Mouse (Mus musculus): ENCODE data around the gene Mprip. TPM values are rescaled to one million over a fixed set of nuclear protein-coding genes. Genes with fewer than 3 reads are reported as not detected.
"Not testable (repeated sequence)": the region's sequence is repeated elsewhere in the genome, so short reads cannot be mapped to it uniquely, and the experiment has no call there.

Gene Mprip
- polyA plus RNA-seq, 1 experiment from 2014 or later: 64.1 TPM

DNA sequence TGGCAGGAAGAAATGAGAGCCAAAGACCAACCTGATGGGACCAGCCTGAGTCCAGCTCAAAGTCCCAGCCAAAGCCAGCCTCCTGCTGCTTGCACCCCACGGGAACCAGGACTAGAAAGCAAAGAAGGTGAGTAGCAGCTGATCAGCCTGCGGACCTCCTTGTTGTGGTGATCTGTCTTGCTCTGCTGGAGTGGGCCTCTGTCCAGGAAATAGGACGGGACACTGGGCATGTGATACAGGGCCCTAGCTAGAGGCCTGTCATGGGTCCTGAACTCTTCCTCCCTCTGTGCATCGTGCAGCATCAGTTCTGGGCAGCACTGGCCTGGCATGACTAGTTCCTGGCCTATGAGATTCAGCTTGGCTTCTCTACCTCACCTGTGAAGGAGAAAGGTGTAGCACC lies 74.8 kb downstream of the Mprip start:
- not testable (repeated sequence) for H3K9ac ChIP-seq (ENCODE audit: low read depth, low read length); H3K9me3 ChIP-seq (ENCODE audit: control insufficient read depth, low read length); H3K4me3 ChIP-seq (ENCODE audit: low read length); H3K27ac ChIP-seq (ENCODE audit: low read depth, low read length); ATAC-seq (ENCODE audit: low FRiP score, low TSS enrichment); H3K4me2 ChIP-seq (replicated peaks; ENCODE audit: low read depth, low read length); H3K4me1 ChIP-seq (ENCODE audit: control insufficient read depth, insufficient read depth, low read length); H3K27me3 ChIP-seq (ENCODE audit: control insufficient read depth, insufficient read depth, low read length)
- H3K36me3 ChIP-seq (ENCODE audit: control insufficient read depth, insufficient read depth, low read length): peaks cover 54% of the 10 kb centered on the region
- 97% methylated on average over 4 of the region's 4 CpGs for WGBS

DNA sequence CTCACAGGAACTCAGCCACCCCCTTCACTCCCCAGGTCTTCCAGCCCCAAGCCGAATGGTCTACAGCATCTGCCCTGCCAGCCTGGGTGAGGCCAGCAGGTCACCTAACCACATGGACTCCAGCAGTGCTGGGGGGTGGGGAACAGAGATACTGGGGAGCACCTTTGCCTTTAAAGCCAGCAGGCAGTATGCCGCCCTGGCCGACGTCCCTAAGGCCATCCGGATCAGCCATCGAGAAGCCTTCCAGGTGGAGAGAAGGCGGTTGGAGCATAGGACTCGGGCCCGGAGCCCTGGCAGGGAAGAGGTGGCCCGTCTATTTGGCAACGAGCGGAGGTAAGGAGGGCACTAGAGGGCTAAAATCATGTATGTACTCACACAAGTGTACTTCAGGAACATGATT lies 76.1 kb downstream of the Mprip start:
- Histone ChIP-seq H3K4me1 (ENCODE audit: control insufficient read depth, insufficient read depth, low read length) (0 out of 2 replicates have a peak, but pooled peaks cover 4% of the 10 kb centered on the region), H3K27ac (ENCODE audit: low read depth, low read length) (no peak overlapping the region), H3K36me3 (ENCODE audit: control insufficient read depth, insufficient read depth, low read length) (peaks cover 68% of the 10 kb centered on the region), H3K9me3 (ENCODE audit: control insufficient read depth, low read length) (no peaks in the 10 kb centered on the region), H3K4me2 (replicated peaks; ENCODE audit: low read depth, low read length) (no peak overlapping the region), H3K27me3 (ENCODE audit: control insufficient read depth, insufficient read depth, low read length) (no peaks in the 10 kb centered on the region), H3K4me3 (ENCODE audit: low read length) (no peak overlapping the region), H3K9ac (ENCODE audit: low read depth, low read length) (no peak overlapping the region)
- ATAC-seq (ENCODE audit: low FRiP score, low TSS enrichment): no peak
- 93% methylated on average over 12 of the region's 12 CpGs for WGBS

DNA sequence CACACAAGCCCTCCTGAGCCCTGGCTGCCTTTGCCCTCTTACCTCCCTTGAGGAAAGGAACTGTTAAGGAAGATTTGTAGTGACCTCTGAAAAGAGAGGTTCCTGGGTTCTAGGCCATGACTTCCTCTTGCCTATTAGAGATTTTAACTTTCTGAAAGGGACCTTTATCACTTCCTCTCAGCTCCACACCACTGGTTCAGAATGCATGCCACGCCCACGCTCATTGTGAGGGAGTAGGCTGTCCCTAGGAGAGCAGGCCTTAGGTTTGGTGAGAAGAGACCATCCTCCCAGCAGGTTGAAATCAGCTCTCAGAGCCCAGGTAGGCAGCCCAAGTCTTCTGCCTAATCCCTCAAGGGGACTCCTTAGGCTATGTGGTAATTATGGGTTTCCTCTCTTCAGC lies 78.9 kb downstream of the Mprip start:
- H3K4me2 ChIP-seq (replicated peaks; ENCODE audit: low read depth, low read length): no peak overlapping the region
- no peak for ATAC-seq (ENCODE audit: low FRiP score, low TSS enrichment)
- no peaks in the 10 kb centered on the region for H3K27me3 ChIP-seq (ENCODE audit: control insufficient read depth, insufficient read depth, low read length)
- H3K9ac ChIP-seq (ENCODE audit: low read depth, low read length): no peak overlapping the region
- no peaks in the 10 kb centered on the region for H3K4me1 ChIP-seq (ENCODE audit: control insufficient read depth, insufficient read depth, low read length)
- no peak overlapping the region for H3K27ac ChIP-seq (ENCODE audit: low read depth, low read length)
- peaks cover 91% of the 10 kb centered on the region for H3K36me3 ChIP-seq (ENCODE audit: control insufficient read depth, insufficient read depth, low read length)
- WGBS: 87% methylated on average over 2 of the region's 2 CpGs
- H3K9me3 ChIP-seq (ENCODE audit: control insufficient read depth, low read length): no peaks in the 10 kb centered on the region
- H3K4me3 ChIP-seq (ENCODE audit: low read length): no peak overlapping the region

DNA sequence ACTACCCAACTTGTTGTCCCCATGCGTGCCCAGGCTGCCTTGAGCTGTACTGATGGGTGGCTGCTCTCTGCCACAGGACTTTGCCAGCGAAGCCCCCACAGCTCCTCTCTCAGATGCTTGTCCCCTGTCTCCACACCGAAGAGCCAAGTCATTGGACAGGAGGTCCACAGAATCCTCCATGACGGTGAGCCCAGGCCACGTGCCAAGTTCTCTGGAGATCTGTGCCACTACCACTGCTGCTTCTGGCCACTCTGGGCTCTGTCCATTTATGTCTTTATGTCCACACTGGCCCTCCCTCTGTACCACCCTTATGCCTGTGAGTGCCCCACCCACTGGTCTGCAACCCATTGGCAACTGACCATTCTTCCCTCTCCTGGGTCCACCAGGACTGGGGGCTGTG lies 80.8 kb downstream of the Mprip start:
- H3K4me3 ChIP-seq (ENCODE audit: low read length): no peak overlapping the region
- no peak for ATAC-seq (ENCODE audit: low FRiP score, low TSS enrichment)
- H3K4me2 ChIP-seq (replicated peaks; ENCODE audit: low read depth, low read length): no peak overlapping the region
- no peak overlapping the region for H3K27ac ChIP-seq (ENCODE audit: low read depth, low read length)
- H3K27me3 ChIP-seq (ENCODE audit: control insufficient read depth, insufficient read depth, low read length): no peaks in the 10 kb centered on the region
- H3K36me3 ChIP-seq (ENCODE audit: control insufficient read depth, insufficient read depth, low read length): peaks cover 80% of the 10 kb centered on the region
- H3K4me1 ChIP-seq (ENCODE audit: control insufficient read depth, insufficient read depth, low read length): no peaks in the 10 kb centered on the region
- WGBS: 96% methylated on average over 5 of the region's 5 CpGs
- H3K9ac ChIP-seq (ENCODE audit: low read depth, low read length): no peak overlapping the region
- H3K9me3 ChIP-seq (ENCODE audit: control insufficient read depth, low read length): no peaks in the 10 kb centered on the region

DNA sequence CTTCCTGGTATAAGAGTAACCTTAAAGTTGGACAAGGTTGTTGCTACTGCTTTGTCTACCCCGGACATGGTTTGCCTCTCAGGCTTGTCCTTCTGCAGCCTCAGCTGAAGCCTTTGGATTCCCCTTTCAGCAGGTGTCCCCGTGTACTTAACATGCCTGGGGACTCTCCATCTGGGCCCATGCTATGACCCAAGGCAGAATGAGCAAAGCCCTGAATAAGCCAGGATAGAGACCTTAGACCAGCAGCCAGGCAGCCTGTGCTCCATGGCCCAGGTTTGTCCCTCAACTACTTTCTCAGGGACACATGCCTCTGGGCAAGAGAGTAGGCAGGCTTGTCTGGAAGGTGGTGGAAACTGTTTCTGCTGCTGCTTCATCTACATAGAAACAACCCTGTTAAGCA lies 82.2 kb downstream of the Mprip start:
- H3K9me3 ChIP-seq (ENCODE audit: control insufficient read depth, low read length): no peaks in the 10 kb centered on the region
- WGBS: 97% methylated on average over 2 of the region's 2 CpGs

DNA sequence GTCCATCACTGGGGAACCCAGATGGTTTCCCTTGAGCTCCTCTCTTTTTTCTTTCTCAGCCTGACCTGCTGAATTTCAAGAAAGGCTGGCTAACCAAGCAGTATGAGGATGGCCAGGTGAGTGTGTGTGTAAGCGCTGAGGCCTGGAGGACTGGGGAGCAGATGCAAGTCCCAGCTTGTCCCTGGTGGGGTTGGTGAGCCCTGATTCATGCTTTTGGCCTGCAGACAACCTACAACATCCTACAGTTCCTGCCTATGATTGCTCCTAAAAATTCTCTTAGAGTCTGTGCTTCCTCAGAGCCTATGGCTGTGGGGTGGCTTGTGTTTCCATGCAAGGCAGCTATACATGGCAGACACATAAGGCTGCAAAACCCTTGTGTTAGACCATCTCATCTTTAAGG lies 82.6 kb downstream of the Mprip start:
- H3K9ac ChIP-seq (ENCODE audit: low read depth, low read length): no peak overlapping the region
- H3K36me3 ChIP-seq (ENCODE audit: control insufficient read depth, insufficient read depth, low read length): peaks cover 69% of the 10 kb centered on the region
- H3K27ac ChIP-seq (ENCODE audit: low read depth, low read length): no peak overlapping the region
- no peaks in the 10 kb centered on the region for H3K27me3 ChIP-seq (ENCODE audit: control insufficient read depth, insufficient read depth, low read length)
- H3K9me3 ChIP-seq (ENCODE audit: control insufficient read depth, low read length): no peaks in the 10 kb centered on the region
- WGBS: 97% methylated on average over 1 of the region's 1 CpGs
- no peaks in the 10 kb centered on the region for H3K4me1 ChIP-seq (ENCODE audit: control insufficient read depth, insufficient read depth, low read length)
- H3K4me3 ChIP-seq (ENCODE audit: low read length): no peak overlapping the region
- no peak for ATAC-seq (ENCODE audit: low FRiP score, low TSS enrichment)
- H3K4me2 ChIP-seq (replicated peaks; ENCODE audit: low read depth, low read length): no peak overlapping the region

More for the DNA sequence above, 82.2 kb downstream of the Mprip start:
- no peaks in the 10 kb centered on the region for H3K4me1 ChIP-seq (ENCODE audit: control insufficient read depth, insufficient read depth, low read length)
- no peak overlapping the region for H3K9ac ChIP-seq (ENCODE audit: low read depth, low read length)
- ATAC-seq (ENCODE audit: low FRiP score, low TSS enrichment): no peak
- no peak overlapping the region for H3K4me3 ChIP-seq (ENCODE audit: low read length)
- no peaks in the 10 kb centered on the region for H3K27me3 ChIP-seq (ENCODE audit: control insufficient read depth, insufficient read depth, low read length)
- no peak overlapping the region for H3K4me2 ChIP-seq (replicated peaks; ENCODE audit: low read depth, low read length)
- peaks cover 70% of the 10 kb centered on the region for H3K36me3 ChIP-seq (ENCODE audit: control insufficient read depth, insufficient read depth, low read length)
- no peak overlapping the region for H3K27ac ChIP-seq (ENCODE audit: low read depth, low read length)

DNA sequence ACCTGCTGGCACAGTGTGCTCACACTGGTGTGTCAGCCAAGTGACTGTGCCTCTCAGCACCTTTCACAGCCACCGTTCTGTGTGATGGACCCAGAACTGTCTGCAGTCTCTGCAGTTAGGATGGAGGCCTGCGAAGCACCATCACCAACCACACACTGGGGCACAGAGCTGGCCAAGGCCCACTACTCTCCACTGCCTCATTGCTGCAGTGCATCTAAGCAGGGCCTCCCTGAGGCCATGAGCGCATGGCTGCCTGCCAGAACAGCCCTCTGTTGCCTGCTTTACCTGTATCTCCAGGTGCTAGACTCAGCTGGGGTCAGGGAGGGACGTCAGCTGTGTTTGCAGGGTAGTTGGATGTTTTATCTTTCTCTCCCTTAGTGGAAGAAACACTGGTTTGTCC lies 83.3 kb downstream of the Mprip start:
- Histone ChIP-seq H3K9ac (ENCODE audit: low read depth, low read length) (no peak overlapping the region), H3K36me3 (ENCODE audit: control insufficient read depth, insufficient read depth, low read length) (peaks cover 71% of the 10 kb centered on the region), H3K4me2 (replicated peaks; ENCODE audit: low read depth, low read length) (no peak overlapping the region), H3K9me3 (ENCODE audit: control insufficient read depth, low read length) (no peaks in the 10 kb centered on the region), H3K4me3 (ENCODE audit: low read length) (no peak overlapping the region), H3K27ac (ENCODE audit: low read depth, low read length) (no peak overlapping the region), H3K27me3 (ENCODE audit: control insufficient read depth, insufficient read depth, low read length) (no peaks in the 10 kb centered on the region), H3K4me1 (ENCODE audit: control insufficient read depth, insufficient read depth, low read length) (no peaks in the 10 kb centered on the region)
- 94% methylated on average over 4 of the region's 4 CpGs for WGBS
- ATAC-seq (ENCODE audit: low FRiP score, low TSS enrichment): no peak

DNA sequence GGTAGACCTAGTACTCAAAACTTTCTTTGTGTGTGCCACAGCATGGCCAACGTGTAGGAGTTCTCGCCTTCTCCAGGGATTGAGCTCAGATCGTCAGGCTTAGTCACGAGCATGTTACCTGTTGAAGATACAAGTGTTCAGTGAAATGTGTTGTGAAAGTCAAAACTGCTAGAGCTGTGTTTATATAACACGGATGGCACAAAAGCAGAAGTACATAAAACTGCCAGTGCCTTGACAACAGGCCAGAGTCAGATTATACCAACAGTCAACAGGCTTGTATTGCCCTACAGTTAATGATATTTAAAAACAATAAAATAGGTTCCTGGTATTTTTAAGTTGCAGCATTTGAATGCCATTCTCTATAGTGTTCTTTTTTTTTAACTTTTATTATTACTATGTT lies 84.7 kb downstream of the Mprip start:
- peaks cover 72% of the 10 kb centered on the region for H3K36me3 ChIP-seq (ENCODE audit: control insufficient read depth, insufficient read depth, low read length)
- H3K9me3 ChIP-seq (ENCODE audit: control insufficient read depth, low read length): no peaks in the 10 kb centered on the region
- H3K4me1 ChIP-seq (ENCODE audit: control insufficient read depth, insufficient read depth, low read length): no peaks in the 10 kb centered on the region
- no peak overlapping the region for H3K9ac ChIP-seq (ENCODE audit: low read depth, low read length)
- no peak overlapping the region for H3K4me2 ChIP-seq (replicated peaks; ENCODE audit: low read depth, low read length)
- H3K27ac ChIP-seq (ENCODE audit: low read depth, low read length): no peak overlapping the region
- no peak overlapping the region for H3K4me3 ChIP-seq (ENCODE audit: low read length)
- 77% methylated on average over 5 of the region's 5 CpGs for WGBS
- H3K27me3 ChIP-seq (ENCODE audit: control insufficient read depth, insufficient read depth, low read length): no peaks in the 10 kb centered on the region
- no peak for ATAC-seq (ENCODE audit: low FRiP score, low TSS enrichment)

DNA sequence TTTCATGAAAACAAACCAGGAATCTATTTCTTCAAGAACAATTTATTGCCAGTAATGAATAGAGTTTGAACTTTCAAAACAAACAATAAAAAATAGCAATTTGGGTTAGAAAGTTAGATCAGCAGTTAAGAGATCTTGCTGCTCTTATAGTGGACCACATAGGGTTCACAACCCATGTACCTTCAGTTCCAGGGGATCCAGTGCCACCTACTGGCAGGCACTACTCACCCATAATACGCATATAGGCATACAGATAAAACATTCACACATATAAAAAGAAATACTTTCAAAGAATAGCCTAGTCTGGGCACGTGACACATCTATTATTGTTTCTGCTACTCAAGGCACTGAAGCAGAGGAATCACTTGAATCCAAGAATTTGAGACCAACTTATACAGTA lies 85.5 kb downstream of the Mprip start:
- peaks cover 72% of the 10 kb centered on the region for H3K36me3 ChIP-seq (ENCODE audit: control insufficient read depth, insufficient read depth, low read length)
- H3K27ac ChIP-seq (ENCODE audit: low read depth, low read length): no peak overlapping the region
- H3K4me1 ChIP-seq (ENCODE audit: control insufficient read depth, insufficient read depth, low read length): no peaks in the 10 kb centered on the region
- no peak overlapping the region for H3K9ac ChIP-seq (ENCODE audit: low read depth, low read length)
- WGBS: 84% methylated on average over 2 of the region's 2 CpGs
- no peak overlapping the region for H3K4me3 ChIP-seq (ENCODE audit: low read length)
- no peaks in the 10 kb centered on the region for H3K27me3 ChIP-seq (ENCODE audit: control insufficient read depth, insufficient read depth, low read length)
- no peaks in the 10 kb centered on the region for H3K9me3 ChIP-seq (ENCODE audit: control insufficient read depth, low read length)
- no peak overlapping the region for H3K4me2 ChIP-seq (replicated peaks; ENCODE audit: low read depth, low read length)
- no peak for ATAC-seq (ENCODE audit: low FRiP score, low TSS enrichment)

DNA sequence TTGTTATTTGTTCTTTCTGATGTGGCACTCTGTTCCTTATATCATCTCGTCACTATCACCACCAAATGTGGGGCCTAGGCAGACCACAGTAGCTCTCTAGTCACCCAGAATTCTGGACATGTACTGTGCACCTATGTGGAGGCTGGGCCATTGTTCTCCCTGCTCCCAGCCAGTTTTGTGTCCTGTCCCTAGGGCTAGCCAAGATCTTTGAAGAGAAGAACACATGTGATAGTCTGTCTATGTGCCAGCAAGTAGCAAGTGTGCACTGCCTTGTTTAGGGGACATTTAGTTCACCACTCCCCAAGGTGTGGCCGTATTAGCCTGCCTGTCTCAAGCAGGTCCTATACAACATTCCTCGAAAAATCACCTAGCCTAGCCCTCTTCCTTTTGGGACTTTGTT lies 87.9 kb downstream of the Mprip start:
- H3K4me2 ChIP-seq (replicated peaks; ENCODE audit: low read depth, low read length): no peak overlapping the region
- H3K27me3 ChIP-seq (ENCODE audit: control insufficient read depth, insufficient read depth, low read length): no peaks in the 10 kb centered on the region
- H3K9ac ChIP-seq (ENCODE audit: low read depth, low read length): no peak overlapping the region
- H3K4me1 ChIP-seq (ENCODE audit: control insufficient read depth, insufficient read depth, low read length): no peaks in the 10 kb centered on the region
- H3K4me3 ChIP-seq (ENCODE audit: low read length): no peak overlapping the region
- WGBS: 96% methylated on average over 3 of the region's 3 CpGs
- ATAC-seq (ENCODE audit: low FRiP score, low TSS enrichment): no peak
- H3K36me3 ChIP-seq (ENCODE audit: control insufficient read depth, insufficient read depth, low read length): peaks cover 72% of the 10 kb centered on the region
- H3K9me3 ChIP-seq (ENCODE audit: control insufficient read depth, low read length): no peaks in the 10 kb centered on the region
- no peak overlapping the region for H3K27ac ChIP-seq (ENCODE audit: low read depth, low read length)

Data from kidney, embryonic 14.5 days (tissue).